Mouse (Mus musculus) cerebellum, postnatal 25 days (tissue): ENCODE data around the gene Xk.
"Not testable (repeated sequence)": the region's sequence is repeated elsewhere in the genome, so short reads cannot be mapped to it uniquely, and the experiment has no call there.

Experiments
- DNase-seq, 2 experiments: peaks; one replicate each; pipeline ENCODE4 v3.0.0; 2021; ENCODE audit warnings: mixed read lengths in 2 of 2

Xk gene

GRCm38 (mm10) chrX:9272460-9273361 lies at the start of gene Xk:
TSS of gene Xk (plus strand) at chrX:9272756.
- peak; percentile 75 to 85 for DNase-seq

GRCm38 (mm10) chrX:9227105-9227504 lies 45.5 kb upstream of the Xk start:
- DNase-seq = peak; percentile 35 to 59

- DNase-seq = peak; percentile 48 to 65
These were observed 31.6 kb upstream of the Xk start for GRCm38 (mm10) chrX:9240737-9241591.

GRCm38 (mm10) chrX:9243381-9243864 lies 29.1 kb upstream of the Xk start:
- peak; percentile 37 to 51 for DNase-seq

GRCm38 (mm10) chrX:9244603-9245336 lies 27.8 kb upstream of the Xk start:
- DNase-seq = no peak

- no peak for DNase-seq
These were observed 23.6 kb upstream of the Xk start for GRCm38 (mm10) chrX:9248911-9249310.

- no peak for DNase-seq
These were observed 18.6 kb upstream of the Xk start for GRCm38 (mm10) chrX:9253990-9254389.

- no peak for DNase-seq
These were observed 17.7 kb upstream of the Xk start for GRCm38 (mm10) chrX:9254901-9255300.

- no peak for DNase-seq
These were observed 15.8 kb upstream of the Xk start, which contains the start of gene Gm14862 for GRCm38 (mm10) chrX:9256766-9257165. TSS of gene Gm14862 (minus strand) at chrX:9256899.

- no peak for DNase-seq
These were observed 14.7 kb upstream of the Xk start for GRCm38 (mm10) chrX:9257831-9258230.

- DNase-seq = no peak
These were observed 13.3 kb upstream of the Xk start for GRCm38 (mm10) chrX:9259267-9259666.

GRCm38 (mm10) chrX:9271112-9271511 lies 1.4 kb upstream of the Xk start:
- peak; percentile 42 to 65 for DNase-seq

GRCm38 (mm10) chrX:9271947-9272459 lies 553 bp upstream of the Xk start:
- no peak for DNase-seq

GRCm38 (mm10) chrX:9273377-9274002 lies 934 bp downstream of the Xk start:
- DNase-seq = no peak

- DNase-seq = no peak
These were observed 1.8 kb downstream of the Xk start for GRCm38 (mm10) chrX:9274321-9274720.

- not testable (repeated sequence) for DNase-seq
These were observed 10.9 kb downstream of the Xk start, which contains the start of gene H2al1m for GRCm38 (mm10) chrX:9283464-9283863. TSS of gene H2al1m (plus strand) at chrX:9283764.

GRCm38 (mm10) chrX:9293140-9293829 lies 20.7 kb downstream of the Xk start:
- not testable (repeated sequence) for DNase-seq

GRCm38 (mm10) chrX:9298413-9298864 lies 25.9 kb downstream of the Xk start:
- no peak for DNase-seq

GRCm38 (mm10) chrX:9302791-9303190 lies 30.2 kb downstream of the Xk start:
- no peak for DNase-seq

GRCm38 (mm10) chrX:9303455-9303854 lies 30.9 kb downstream of the Xk start:
- no peak for DNase-seq

- DNase-seq = not testable (repeated sequence)
These were observed 43.9 kb downstream of the Xk start for GRCm38 (mm10) chrX:9316457-9316856.
